Mouse (Mus musculus) right cerebral cortex, postnatal 10 days (tissue): ENCODE data around the gene 2510039O18Rik.
A peak's percentile ranks its signal among the peaks of the same experiment; 100 is the strongest.

Experiments
- DNase-seq, 2 experiments: peaks; one replicate each; pipeline ENCODE4 v3.0.0; 2021; ENCODE audit warnings: low spot score in 2 of 2

2510039O18Rik gene

GRCm38 (mm10) chr4:147937021-147937420, 3.7 kb upstream of the 2510039O18Rik start:
- no peak for DNase-seq

GRCm38 (mm10) chr4:147937486-147937885, 3.2 kb upstream of the 2510039O18Rik start:
- DNase-seq: no peak

GRCm38 (mm10) chr4:147938148-147939096, 2.3 kb upstream of the 2510039O18Rik start:
- peak in 1 of 2 experiments; percentile 61 for DNase-seq

GRCm38 (mm10) chr4:147940111-147940510, 584 bp upstream of the 2510039O18Rik start:
- peak in 1 of 2 experiments; percentile 56 for DNase-seq

- peak in 1 of 2 experiments; percentile 53 for DNase-seq
Observed at GRCm38 (mm10) chr4:147941045-147942020, 638 bp downstream of the 2510039O18Rik start.

GRCm38 (mm10) chr4:147943005-147943404, 2.3 kb downstream of the 2510039O18Rik start:
- no peak for DNase-seq

GRCm38 (mm10) chr4:147947511-147947910, 6.8 kb downstream of the 2510039O18Rik start:
- no peak for DNase-seq

GRCm38 (mm10) chr4:147953590-147953989, 12.9 kb downstream of the 2510039O18Rik start:
- DNase-seq: peak in 1 of 2 experiments; percentile 60

- no peak for DNase-seq
Observed at GRCm38 (mm10) chr4:147957141-147957540, 16.4 kb downstream of the 2510039O18Rik start.

GRCm38 (mm10) chr4:147959881-147960831, 19.5 kb downstream of the 2510039O18Rik start:
- peak; percentile 65 to 74 for DNase-seq

GRCm38 (mm10) chr4:147962781-147963180, 22.1 kb downstream of the 2510039O18Rik start:
- DNase-seq: no peak

- DNase-seq: no peak
Observed at GRCm38 (mm10) chr4:147963623-147964022, 22.9 kb downstream of the 2510039O18Rik start.

- DNase-seq: no peak
Observed at GRCm38 (mm10) chr4:147965712-147966111, 25.0 kb downstream of the 2510039O18Rik start.

GRCm38 (mm10) chr4:147968816-147969215, 28.1 kb downstream of the 2510039O18Rik start:
- DNase-seq: no peak

GRCm38 (mm10) chr4:147969337-147969736, 28.6 kb downstream of the 2510039O18Rik start:
- no peak for DNase-seq

- no peak for DNase-seq
Observed at GRCm38 (mm10) chr4:147976237-147976636, 35.5 kb downstream of the 2510039O18Rik start.

GRCm38 (mm10) chr4:147977726-147978125, 37.0 kb downstream of the 2510039O18Rik start:
- no peak for DNase-seq

- no peak for DNase-seq
Observed at GRCm38 (mm10) chr4:147978391-147978790, 37.7 kb downstream of the 2510039O18Rik start.

GRCm38 (mm10) chr4:147979441-147979860, 38.8 kb downstream of the 2510039O18Rik start:
- DNase-seq: no peak

GRCm38 (mm10) chr4:147985205-147986132, 44.8 kb downstream of the 2510039O18Rik start, which contains the start of gene Nppb:
Gene Nppb, plus strand, starts transcription at chr4:147985788.
- DNase-seq: no peak
